Mouse (Mus musculus): ENCODE data around the gene Tns1. TPM values are rescaled to one million over a fixed set of nuclear protein-coding genes. Genes with fewer than 3 reads are reported as not detected.

The Tns1 gene
- total RNA-seq, 2 experiments from 2014 or later = 8.5 to 11.9 TPM

Other genes starting within 250 kb of the Tns1 start
- gene Rufy4, start 1.1 kb upstream of the Tns1 start, total RNA-seq (2015; ENCODE audit: low replicate concordance) = not detected in 2 replicates
- gene Rufy4, start 1.1 kb upstream of the Tns1 start, total RNA-seq (2017; ENCODE audit: low replicate concordance) = not detected in 2 replicates
- gene Cxcr2, start 29.5 kb upstream of the Tns1 start, total RNA-seq (2015; ENCODE audit: low replicate concordance) = 19.2 and 25.7 TPM in 2 replicates
- gene Cxcr2, start 29.5 kb upstream of the Tns1 start, total RNA-seq (2017; ENCODE audit: low replicate concordance) = 23.0 and 24.7 TPM in 2 replicates
- not detected in 2 replicates for gene Cxcr1, start 70.2 kb upstream of the Tns1 start, total RNA-seq (2015; ENCODE audit: low replicate concordance)
- not detected in 2 replicates for gene Cxcr1, start 70.2 kb upstream of the Tns1 start, total RNA-seq (2017; ENCODE audit: low replicate concordance)
- gene Arpc2, start 111.6 kb upstream of the Tns1 start, total RNA-seq (2015; ENCODE audit: low replicate concordance) = 283 and 297 TPM in 2 replicates
- 147 and 152 TPM in 2 replicates for gene Arpc2, start 111.6 kb upstream of the Tns1 start, total RNA-seq (2017; ENCODE audit: low replicate concordance)
- gene Gpbar1, start 154.1 kb upstream of the Tns1 start, total RNA-seq (2015; ENCODE audit: low replicate concordance) = not detected in 2 replicates
- gene Gpbar1, start 154.1 kb upstream of the Tns1 start, total RNA-seq (2017; ENCODE audit: low replicate concordance) = not detected in 2 replicates
- 4.6 and 10.4 TPM in 2 replicates for gene Aamp, start 160.3 kb upstream of the Tns1 start, total RNA-seq (2015; ENCODE audit: low replicate concordance)
- 15.3 and 27.6 TPM in 2 replicates for gene Aamp, start 160.3 kb upstream of the Tns1 start, total RNA-seq (2017; ENCODE audit: low replicate concordance)
- gene Pnkd, start 160.5 kb upstream of the Tns1 start, total RNA-seq (2015; ENCODE audit: low replicate concordance) = 7.1 and 17.7 TPM in 2 replicates
- gene Pnkd, start 160.5 kb upstream of the Tns1 start, total RNA-seq (2017; ENCODE audit: low replicate concordance) = 2.4 TPM in 1 of 2 replicates, not detected in the other
- gene Tmbim1, start 181.2 kb upstream of the Tns1 start, total RNA-seq (2015; ENCODE audit: low replicate concordance) = 2.1 and 4.2 TPM in 2 replicates
- gene Tmbim1, start 181.2 kb upstream of the Tns1 start, total RNA-seq (2017; ENCODE audit: low replicate concordance) = 1.9 and 2.6 TPM in 2 replicates
- gene Catip, start 237.7 kb upstream of the Tns1 start, total RNA-seq (2015; ENCODE audit: low replicate concordance) = not detected in 2 replicates
- not detected in 2 replicates for gene Catip, start 237.7 kb upstream of the Tns1 start, total RNA-seq (2017; ENCODE audit: low replicate concordance)

Data from erythroblast, adult 5-6 weeks (primary cell).